Mouse (Mus musculus) liver, embryonic 14.5 days (tissue): ENCODE data around the gene Plagl1. TPM values are rescaled to one million over a fixed set of nuclear protein-coding genes. Genes with fewer than 3 reads are reported as not detected.

Source experiments
- ATAC-seq: fragments of 200-750 bp; cut with Nextera tagmentation; 2 replicates; pipeline ENCODE4 v1.8.0; 2017; ENCODE audit warnings: moderate number of reproducible peaks, mild to moderate bottlenecking, moderate library complexity; ENCODE audit not compliant: insufficient read depth
- DNase-seq, 3 experiments: peaks; one replicate each; pipeline ENCODE4 v3.0.0-alpha.2; 2012 to 2013; ENCODE audit warnings: low read depth in 3 of 3, low spot score in 3 of 3
- H3K27ac ChIP-seq: fragments of 300-500 bp; sonication (generic); 2 replicates; pipeline ENCODE4 v1.5.1; 2014; ENCODE audit warnings: moderate library complexity, mild to moderate bottlenecking, control low read depth, inconsistent platforms
- H3K27me3 ChIP-seq: fragments of 300-500 bp; sonication (generic); 2 replicates; pipeline ENCODE4 v1.6.1; 2014; ENCODE audit warnings: mild to moderate bottlenecking, low read length, moderate library complexity; ENCODE audit not compliant: control insufficient read depth, insufficient read depth
- H3K36me3 ChIP-seq: fragments of 300-500 bp; sonication (generic); replicated peaks from 2 replicates; pipeline ENCODE4 v1.6.1; 2014; ENCODE audit warnings: low read depth; ENCODE audit not compliant: control insufficient read depth, insufficient read depth
- H3K4me1 ChIP-seq, 2 experiments: fragments of 200-500 bp in 1 of 2; fragments of 300-500 bp in 1 of 2; sonication (generic) in 1 of 2; replicated peaks; 2 replicates each; pipeline ENCODE4 v1.6.1; 2012 to 2014; ENCODE audit warnings: antibody characterized with exemption in 1 of 2, inconsistent platforms in 1 of 2, low read length in 1 of 2; ENCODE audit not compliant: control insufficient read depth in 2 of 2, insufficient read depth in 2 of 2
- H3K4me2 ChIP-seq: fragments of 300-500 bp; sonication (generic); 2 replicates; pipeline ENCODE4 v1.6.1; 2014; ENCODE audit warnings: low read depth, mild to moderate bottlenecking, control low read depth, moderate library complexity
- H3K4me3 ChIP-seq, 2 experiments: fragments of 200-500 bp in 1 of 2; fragments of 300-500 bp in 1 of 2; sonication (generic) in 1 of 2; 2 replicates each; pipeline ENCODE4 v1.5.1; 2012 to 2014; ENCODE audit warnings: low read depth in 2 of 2, low read length in 2 of 2, mild to moderate bottlenecking in 2 of 2, control low read depth in 1 of 2, inconsistent platforms in 1 of 2, moderate library complexity in 1 of 2; ENCODE audit not compliant: insufficient read depth in 1 of 2
- H3K9ac ChIP-seq: fragments of 300-500 bp; sonication (generic); replicated peaks from 2 replicates; pipeline ENCODE4 v1.6.1; 2014; ENCODE audit warnings: mild to moderate bottlenecking, control low read depth, moderate library complexity
- H3K9me3 ChIP-seq: fragments of 300-500 bp; sonication (generic); 2 replicates; pipeline ENCODE4 v1.6.1; 2016; ENCODE audit warnings: low read length, mixed read lengths; ENCODE audit not compliant: control insufficient read depth
- CTCF ChIP-seq: IDR thresholded peaks from 2 replicates; pipeline ENCODE4 v1.5.1; 2016; ENCODE audit warnings: antibody characterized with exemption, low read depth, control low read depth
- EP300 ChIP-seq: IDR thresholded peaks from 2 replicates; pipeline ENCODE4 v1.6.1; 2016; ENCODE audit warnings: antibody characterized with exemption, low read depth
- WGBS: fragments of 180-500 bp; shearing (Covaris S2); extraction: QIAGEN DNeasy Blood & Tissue Kit; methylation state at CpG from one replicate; pipeline ENCODE4 v1.1.7; 2014; ENCODE audit not compliant: insufficient replicate concordance; 5-methylcytosine and 5-hydroxymethylcytosine counted together
- polyA plus RNA-seq, 2 experiments: library from polyadenylated mRNA; depleted of rRNA in 1 of 2; stranded (reverse) in 1 of 2; unstranded in 1 of 2; fragments of >200 nt; fragmentation: Nextera tagmentation in 1 of 2; extraction: Ambion mirVana in 1 of 2; gene quantifications; 2 replicates each; pipeline versions ENCODE4 v1.2.1 to v1.2.3; 2012 to 2014

The Plagl1 gene
- polyA plus RNA-seq, 2 experiments, result 26.3 to 41.0 TPM

DNA sequence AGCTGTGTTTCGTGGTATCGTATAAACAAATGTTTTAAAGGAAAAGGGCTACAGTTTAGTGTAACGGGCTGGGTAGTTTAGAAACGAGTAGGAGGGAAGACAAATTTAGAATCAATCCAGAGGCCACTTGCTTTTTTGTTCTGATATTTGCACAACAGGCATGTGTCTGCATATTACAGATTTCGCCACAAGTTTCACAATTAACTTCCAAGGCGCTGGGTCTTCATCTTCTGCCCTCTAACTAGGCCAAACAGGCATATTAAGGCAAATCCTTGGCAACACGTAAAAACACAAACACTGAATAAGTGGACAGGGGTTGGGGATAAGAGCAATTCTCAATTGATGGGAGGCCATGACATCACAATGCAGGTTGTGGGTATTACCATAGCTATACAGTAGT lies 115.6 kb downstream of the Plagl1 start:
- Histone ChIP-seq H3K9me3 (no peaks in the 10 kb centered on the region), H3K36me3 (peaks cover 25% of the 10 kb centered on the region), H3K9ac (no peak overlapping the region), H3K4me3 (no peak overlapping the region), H3K4me1 (no peaks in the 10 kb centered on the region), H3K27ac (no peak overlapping the region), H3K27me3 (no peaks in the 10 kb centered on the region), H3K4me2 (no peak overlapping the region)
- 73% methylated on average over 7 of the region's 7 CpGs for WGBS
- no peak for DNase-seq
- TF ChIP-seq CTCF (no peak), EP300 (no peak)
- no peak for ATAC-seq

DNA sequence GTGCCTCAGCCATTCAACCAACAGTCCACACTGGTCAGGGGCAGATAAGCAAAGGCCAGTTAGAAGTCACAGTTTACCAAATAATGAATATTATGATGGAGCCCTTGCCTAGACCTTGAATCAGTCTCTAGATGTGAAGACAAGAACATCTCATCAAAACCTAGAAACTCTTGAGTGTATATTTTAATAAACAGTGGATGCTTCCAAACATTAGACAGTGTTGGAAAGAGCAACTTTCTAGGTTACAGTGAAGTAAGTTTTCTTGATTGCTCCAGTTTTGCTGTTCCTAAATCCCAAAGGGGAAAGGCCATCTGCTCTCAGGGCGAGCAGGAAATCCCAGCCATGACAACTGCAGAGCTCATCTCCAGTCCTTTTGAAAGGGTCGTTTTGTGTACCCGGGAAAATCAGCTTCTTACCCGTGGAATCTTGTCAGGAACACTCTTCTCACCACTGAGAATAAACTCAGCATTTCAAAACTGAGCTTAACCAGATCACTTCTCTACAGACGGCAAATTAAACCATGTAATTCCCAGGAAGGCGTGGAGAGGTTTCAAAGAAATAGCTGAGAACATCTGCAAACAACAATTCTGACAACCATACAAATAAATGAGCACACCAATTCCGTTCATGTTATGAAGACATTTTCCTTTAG lies 117.8 kb downstream of the Plagl1 start, which contains the start of gene Zc2hc1b:
Zc2hc1b (minus strand) TSS at position 51 of the 652 bp plus-strand sequence.
- no peak within 1 kb of the TSS for H3K27ac ChIP-seq
- 69% methylated on average over 7 of the region's 7 CpGs for WGBS
- no peaks in the 10 kb centered on the region for H3K9me3 ChIP-seq
- no peak for ATAC-seq
- H3K4me3 ChIP-seq, result no peak within 1 kb of the TSS
- H3K36me3 ChIP-seq, result peaks cover 37% of the 10 kb centered on the region
- no peak for DNase-seq
- no peak within 1 kb of the TSS for H3K9ac ChIP-seq
- no peaks in the 10 kb centered on the region for H3K27me3 ChIP-seq
- no peak for TF ChIP-seq EP300
- TF ChIP-seq CTCF, result no peak
- no peaks in the 10 kb centered on the region for H3K4me1 ChIP-seq
- no peak within 1 kb of the TSS for H3K4me2 ChIP-seq

DNA sequence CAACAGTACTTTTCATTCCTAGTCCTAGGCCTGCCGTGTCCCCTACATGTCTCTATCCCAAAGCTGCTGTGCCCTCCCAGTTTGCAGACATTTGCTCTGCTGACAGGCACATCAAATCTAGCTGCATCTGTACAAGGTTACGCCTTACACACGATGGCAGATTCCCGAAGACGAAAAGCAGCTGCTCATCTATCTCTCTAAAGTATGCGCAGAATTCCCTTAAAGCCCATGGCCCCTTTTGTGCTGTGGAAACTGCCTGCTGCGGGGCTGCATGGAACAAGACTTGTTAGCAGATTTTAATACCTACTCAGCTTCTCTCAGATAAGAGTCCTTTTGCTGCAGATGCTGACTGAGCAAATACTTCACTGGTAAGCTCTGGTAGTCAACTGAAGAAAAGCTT lies 119.9 kb downstream of the Plagl1 start:
- H3K9me3 ChIP-seq, result no peaks in the 10 kb centered on the region
- DNase-seq (no peak), ATAC-seq (no peak)
- TF ChIP-seq CTCF (no peak), EP300 (no peak)
- no peaks in the 10 kb centered on the region for H3K4me1 ChIP-seq
- H3K27ac ChIP-seq, result no peak overlapping the region
- H3K27me3 ChIP-seq, result no peaks in the 10 kb centered on the region
- H3K4me3 ChIP-seq, result no peak overlapping the region
- peaks cover 37% of the 10 kb centered on the region for H3K36me3 ChIP-seq
- no peak overlapping the region for H3K9ac ChIP-seq
- 73% methylated on average over 7 of the region's 7 CpGs for WGBS
- H3K4me2 ChIP-seq, result no peak overlapping the region

Other genes with a start within 250 kb of the Plagl1 start
- gene Utrn, start 191.1 kb upstream of the Plagl1 start, polyA plus RNA-seq (2012; rRNA removed), result 1.9 and 2.7 TPM in 2 replicates
- 4.4 and 6.0 TPM in 2 replicates for gene Utrn, start 191.1 kb upstream of the Plagl1 start, polyA plus RNA-seq (2014; fragmentation: Nextera tagmentation; extraction: Ambion mirVana)
- 5.7 and 6.1 TPM in 2 replicates for gene Stx11, start 96.2 kb upstream of the Plagl1 start, polyA plus RNA-seq (2012; rRNA removed)
- gene Stx11, start 96.2 kb upstream of the Plagl1 start, polyA plus RNA-seq (2014; fragmentation: Nextera tagmentation; extraction: Ambion mirVana), result 12.3 and 13.1 TPM in 2 replicates
- 22.5 and 27.8 TPM in 2 replicates for gene Sf3b5, start 55.2 kb upstream of the Plagl1 start, polyA plus RNA-seq (2012; rRNA removed)
- gene Sf3b5, start 55.2 kb upstream of the Plagl1 start, polyA plus RNA-seq (2014; fragmentation: Nextera tagmentation; extraction: Ambion mirVana), result 23.1 and 24.9 TPM in 2 replicates
- not detected in 2 replicates for gene Zc2hc1b, start 117.5 kb downstream of the Plagl1 start, polyA plus RNA-seq (2012; rRNA removed)
- gene Zc2hc1b, start 117.5 kb downstream of the Plagl1 start, polyA plus RNA-seq (2014; fragmentation: Nextera tagmentation; extraction: Ambion mirVana), result not detected in 2 replicates
- gene Ltv1, start 132.7 kb downstream of the Plagl1 start, polyA plus RNA-seq (2012; rRNA removed), result 12.8 and 18.5 TPM in 2 replicates
- 29.6 and 32.6 TPM in 2 replicates for gene Ltv1, start 132.7 kb downstream of the Plagl1 start, polyA plus RNA-seq (2014; fragmentation: Nextera tagmentation; extraction: Ambion mirVana)